Mouse (Mus musculus) ovary, postnatal 14 days (tissue): ENCODE results near the gene Cldnd1.

Experiments
- DNase-seq: peaks from one replicate; pipeline ENCODE4 v3.0.0; 2022; ENCODE audit warnings: low spot score

The Cldnd1 gene

DNA sequence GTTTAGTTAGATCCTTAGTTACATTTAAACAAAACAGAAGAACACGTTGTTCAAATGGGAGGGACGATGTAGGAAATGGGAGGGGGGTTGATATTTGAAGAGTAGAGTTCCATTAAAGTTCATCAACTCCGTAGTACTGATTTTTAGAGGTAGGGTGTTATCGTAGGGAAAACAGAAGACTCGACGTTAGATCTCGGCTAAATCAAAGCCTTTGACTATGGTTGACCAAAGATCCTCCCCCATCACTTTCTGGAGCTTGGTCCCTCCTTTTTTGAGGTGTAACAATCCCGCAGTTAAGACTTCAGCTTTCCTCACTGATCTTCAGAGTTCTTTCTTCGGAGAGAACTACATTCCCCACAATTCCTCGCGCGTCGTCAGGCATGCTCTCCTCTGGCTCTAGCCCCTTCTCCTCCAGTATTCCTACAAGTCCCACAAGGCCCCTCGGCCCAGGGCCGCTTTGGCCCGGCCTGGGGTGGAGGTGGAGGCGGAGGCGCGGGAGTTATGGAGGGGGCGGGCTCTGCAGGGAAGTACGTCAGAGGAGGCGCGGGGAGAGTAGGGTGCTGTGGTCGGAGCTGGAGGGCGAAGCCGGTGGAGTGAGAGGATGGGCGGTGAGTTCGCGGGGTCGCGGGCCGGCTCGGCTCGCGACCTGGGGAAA lies at the start of gene Cldnd1:
Gene Cldnd1, plus strand, starts transcription at position 434 of the 655 bp plus-strand sequence.
- peak; percentile 83 for DNase-seq

- no peak for DNase-seq
These were observed 49.0 kb upstream of the Cldnd1 start for GRCm38 (mm10) chr16:58678660-58679059.

- no peak for DNase-seq
These were observed 45.7 kb upstream of the Cldnd1 start for GRCm38 (mm10) chr16:58682046-58682445.

DNA sequence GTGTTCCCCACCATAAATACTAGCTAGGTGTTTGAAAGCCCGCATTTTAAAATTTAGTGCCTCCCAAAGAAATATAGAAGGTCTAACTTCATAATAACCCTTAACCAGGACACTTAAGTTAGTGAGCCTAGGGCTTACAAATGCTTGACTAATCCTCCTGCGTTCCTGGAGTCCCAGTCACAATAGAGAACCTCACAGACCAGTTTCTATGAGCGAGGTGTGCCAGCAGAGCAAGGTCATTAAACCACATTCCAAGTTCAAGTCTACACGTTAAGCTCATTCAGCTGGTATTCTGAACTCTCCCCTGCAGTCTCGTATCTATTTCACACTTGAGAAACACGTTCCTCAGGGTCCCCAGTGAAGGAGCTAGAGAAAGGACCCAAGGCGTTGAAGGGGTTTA lies 44.8 kb upstream of the Cldnd1 start:
- no peak for DNase-seq

- no peak for DNase-seq
These were observed 43.8 kb upstream of the Cldnd1 start for GRCm38 (mm10) chr16:58683911-58684310.

DNA sequence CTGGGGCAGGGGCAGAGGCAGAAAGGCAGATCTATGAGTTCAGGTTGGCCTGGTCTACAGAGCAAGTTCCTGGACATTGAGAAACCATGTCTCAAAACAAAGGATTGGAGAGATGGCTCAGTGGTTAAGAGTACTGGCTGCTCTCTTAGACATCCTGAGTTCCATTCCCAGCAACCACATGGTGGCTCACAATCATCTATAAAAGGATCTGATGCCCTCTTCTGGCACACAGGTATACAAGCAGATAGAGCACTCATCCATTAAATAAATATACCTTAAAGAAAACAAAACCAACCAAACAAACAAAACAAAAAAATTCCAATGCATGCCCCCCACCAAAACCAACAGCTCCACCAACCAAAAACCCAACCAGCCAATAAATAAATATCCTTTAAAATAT lies 43.2 kb upstream of the Cldnd1 start:
- DNase-seq = no peak

DNA sequence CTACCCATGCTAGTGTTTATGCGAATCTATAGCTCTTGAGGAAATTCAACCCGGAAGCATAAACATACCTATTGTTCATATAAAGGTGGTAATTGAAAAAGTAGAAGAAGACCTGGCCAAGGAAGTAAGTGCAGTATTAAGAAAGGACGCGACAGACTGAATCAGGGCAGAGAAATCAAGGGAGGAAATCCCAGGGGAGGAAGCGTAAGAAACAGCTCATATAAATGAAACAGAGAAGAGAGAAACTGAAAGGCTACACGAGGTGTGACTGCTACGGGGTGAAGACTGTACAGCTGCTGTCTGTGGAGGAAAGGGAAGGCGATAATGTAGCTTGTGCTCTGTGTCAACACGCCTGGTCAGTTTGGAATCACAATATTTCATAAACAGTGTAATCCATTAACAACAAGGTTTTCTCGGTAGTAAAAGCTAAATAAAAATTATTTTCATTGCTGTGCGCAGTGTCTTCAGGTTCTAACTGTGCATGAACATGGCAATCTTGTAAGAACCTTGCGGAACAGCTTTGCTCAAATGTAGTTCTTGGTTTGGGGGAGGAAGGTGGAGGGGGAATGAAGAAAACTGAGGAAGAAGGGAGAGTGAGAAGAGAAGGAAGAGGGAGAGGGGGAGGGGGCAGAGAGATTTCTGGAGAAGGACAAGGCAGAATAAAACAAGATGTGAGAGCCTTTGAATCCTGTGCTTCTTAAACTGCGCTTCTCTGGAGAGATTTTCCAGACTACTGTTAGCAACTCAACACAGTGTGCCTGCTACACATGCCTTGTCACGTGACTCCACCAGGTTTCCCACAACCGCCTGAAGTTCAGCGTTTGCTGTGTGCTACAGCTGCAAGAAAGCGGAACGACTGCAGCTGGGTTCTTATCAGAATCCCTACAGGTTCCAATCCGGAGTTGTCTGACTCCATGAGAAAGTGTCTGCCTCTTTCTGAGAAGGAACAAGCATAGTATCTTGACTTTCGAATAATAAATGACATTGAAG lies 41.9 kb upstream of the Cldnd1 start:
- no peak for DNase-seq

DNA sequence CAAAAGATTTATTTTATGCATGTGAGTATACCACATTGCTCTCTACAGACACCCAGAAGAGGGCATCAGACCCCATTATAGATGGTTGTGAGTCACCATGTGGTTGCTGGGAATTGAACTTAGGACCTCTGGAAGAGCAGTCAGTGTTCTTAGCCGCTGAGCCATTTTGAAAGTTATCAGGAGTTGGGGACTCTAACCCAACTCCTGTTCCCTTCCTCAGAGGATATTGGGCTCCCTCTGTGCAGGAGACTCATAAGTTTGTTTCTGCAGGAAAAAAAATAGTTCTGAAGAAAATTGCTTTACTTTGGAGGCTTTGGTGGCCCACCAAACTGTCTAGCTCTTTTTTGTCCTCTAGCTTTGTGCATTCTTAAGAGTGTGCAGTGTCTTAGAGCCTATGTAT lies 39.2 kb upstream of the Cldnd1 start:
- no peak for DNase-seq

DNA sequence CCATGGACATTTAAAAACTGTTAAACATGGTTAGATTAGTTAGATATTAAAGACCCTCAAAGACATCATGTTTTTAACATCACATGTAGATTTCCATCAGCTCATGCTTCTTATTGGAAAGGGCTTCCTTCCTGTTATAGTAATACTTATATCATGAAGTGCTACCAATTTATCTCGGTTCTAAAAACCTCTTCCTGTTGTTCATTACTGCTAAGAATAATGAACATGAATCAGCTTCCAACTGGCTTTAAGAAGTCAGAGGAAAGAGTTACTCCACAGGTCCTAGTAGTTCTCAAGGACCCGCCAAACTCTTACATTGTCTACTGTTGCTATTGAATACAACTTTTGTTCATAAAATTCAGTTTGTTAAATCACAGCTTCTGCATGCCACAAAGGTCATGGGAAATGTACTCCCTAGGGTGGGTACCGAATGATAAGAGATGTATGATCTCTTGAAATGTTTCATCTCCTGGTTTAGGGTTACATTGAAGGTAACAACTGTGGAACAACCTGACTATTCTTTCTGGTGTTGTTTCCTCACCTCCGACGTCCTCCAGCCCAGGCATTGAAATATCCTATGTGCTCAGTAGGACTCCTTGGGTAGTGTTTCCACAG lies 38.0 kb upstream of the Cldnd1 start:
- no peak for DNase-seq

DNA sequence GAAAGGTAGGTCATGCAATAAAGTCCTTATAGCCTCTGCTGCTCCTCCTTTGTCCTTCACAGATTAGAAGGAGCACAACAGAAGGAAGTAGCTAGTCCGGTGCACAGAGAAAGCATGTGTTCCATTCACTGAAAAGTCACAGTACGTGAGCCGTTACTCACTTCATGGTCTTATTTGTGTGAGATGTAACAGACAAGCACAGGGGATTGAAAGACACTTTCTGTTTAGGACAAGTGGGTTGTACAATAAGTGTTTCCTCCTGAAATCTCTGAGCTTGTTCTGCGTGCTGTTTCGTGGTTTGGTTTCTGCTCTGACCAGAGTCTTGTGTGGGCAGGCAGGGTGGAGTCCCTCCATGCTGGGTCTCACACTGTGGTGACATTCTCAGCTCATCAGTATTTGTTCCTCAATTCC lies 37.4 kb upstream of the Cldnd1 start:
- DNase-seq = no peak

- DNase-seq = no peak
These were observed 33.6 kb upstream of the Cldnd1 start for GRCm38 (mm10) chr16:58694091-58694490.

- DNase-seq = no peak
These were observed 30.9 kb upstream of the Cldnd1 start for GRCm38 (mm10) chr16:58696796-58697195.

DNA sequence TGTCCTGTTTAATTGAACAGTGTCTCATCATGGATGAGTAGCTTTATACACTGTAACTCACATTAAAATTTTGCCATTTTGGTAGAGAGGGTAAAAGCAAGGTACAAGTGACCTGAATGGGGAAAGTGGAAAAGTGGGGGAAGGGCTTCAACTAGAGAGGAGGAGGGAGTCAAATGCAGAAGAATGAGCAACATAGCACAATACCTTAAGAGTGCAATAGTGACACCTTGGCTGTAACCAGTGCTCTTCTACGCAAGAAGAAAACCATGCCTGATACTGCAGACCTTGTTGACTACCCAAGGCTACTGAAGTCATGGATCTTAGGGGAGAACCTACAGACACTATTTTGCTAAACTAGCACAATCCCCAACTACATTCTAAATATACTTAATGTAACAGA lies 30.4 kb upstream of the Cldnd1 start:
- no peak for DNase-seq

DNA sequence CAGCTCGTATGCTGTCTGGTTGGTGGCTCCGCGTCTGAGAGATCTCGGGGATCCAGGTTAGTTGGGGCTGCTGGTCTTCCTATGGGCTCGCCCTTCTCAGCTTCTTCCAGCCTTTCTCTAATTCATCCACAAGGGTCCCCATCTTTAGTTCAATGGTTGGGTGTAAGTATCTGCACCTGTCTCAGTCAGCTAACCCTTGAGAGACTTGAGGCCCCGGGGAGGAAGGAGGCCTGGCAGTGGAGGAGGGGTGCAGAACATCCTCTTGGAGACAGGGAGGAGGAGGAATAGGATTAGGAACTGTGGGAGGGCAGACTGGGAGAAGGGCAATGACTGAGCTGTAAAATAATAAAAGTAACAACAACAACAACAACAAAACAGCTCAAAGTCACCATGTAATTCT lies 27.5 kb upstream of the Cldnd1 start:
- DNase-seq = no peak

DNA sequence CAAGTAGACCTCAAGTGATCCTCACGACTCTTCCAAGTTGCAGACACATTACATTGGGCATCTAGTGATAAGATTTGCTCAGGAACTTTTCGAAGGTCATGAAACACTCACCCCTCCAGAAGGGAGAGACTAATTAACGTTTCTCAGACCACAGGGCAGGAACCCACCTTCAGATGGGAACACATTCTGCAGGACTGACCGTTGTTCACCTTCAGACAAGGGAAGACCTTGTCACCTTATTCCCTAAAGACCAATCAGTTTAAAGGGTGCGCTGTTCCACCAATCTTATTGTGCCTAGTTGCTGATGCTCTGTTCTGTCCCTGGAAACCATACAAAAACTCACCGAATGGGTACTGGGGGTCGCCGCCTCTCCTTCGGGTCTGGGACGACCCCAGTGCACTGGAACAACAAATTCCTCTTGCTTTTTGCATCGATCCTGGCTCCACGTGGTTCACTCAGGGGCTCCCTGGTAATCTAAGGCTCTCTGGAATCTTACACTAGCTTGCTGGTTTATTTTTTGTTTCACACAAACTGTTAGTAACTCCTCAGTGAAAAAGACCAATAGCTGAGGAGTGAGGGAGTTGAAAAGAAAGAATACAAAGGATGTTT lies 26.8 kb upstream of the Cldnd1 start:
- no peak for DNase-seq

DNA sequence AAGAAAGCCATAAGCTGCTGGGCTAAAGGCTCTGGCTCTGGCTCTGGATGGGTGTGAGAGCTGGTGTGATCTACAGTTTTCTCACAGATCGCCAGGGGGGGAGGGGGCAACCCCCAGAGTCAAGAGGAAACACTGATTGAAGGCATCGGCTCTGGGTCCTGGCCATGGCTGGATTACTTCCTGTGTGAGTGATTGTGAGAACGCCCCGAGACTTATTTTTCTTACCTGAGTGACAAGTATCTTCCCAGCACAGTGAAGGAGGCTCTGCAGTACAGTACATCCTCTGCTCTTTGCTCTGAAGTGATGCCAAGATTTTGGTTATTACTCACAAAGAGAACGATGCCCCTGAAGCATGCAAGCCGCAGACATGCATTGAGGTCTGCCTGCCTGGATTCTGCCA lies 25.9 kb upstream of the Cldnd1 start:
- no peak for DNase-seq

- DNase-seq = no peak
These were observed 25.3 kb upstream of the Cldnd1 start for GRCm38 (mm10) chr16:58702329-58702932.

DNA sequence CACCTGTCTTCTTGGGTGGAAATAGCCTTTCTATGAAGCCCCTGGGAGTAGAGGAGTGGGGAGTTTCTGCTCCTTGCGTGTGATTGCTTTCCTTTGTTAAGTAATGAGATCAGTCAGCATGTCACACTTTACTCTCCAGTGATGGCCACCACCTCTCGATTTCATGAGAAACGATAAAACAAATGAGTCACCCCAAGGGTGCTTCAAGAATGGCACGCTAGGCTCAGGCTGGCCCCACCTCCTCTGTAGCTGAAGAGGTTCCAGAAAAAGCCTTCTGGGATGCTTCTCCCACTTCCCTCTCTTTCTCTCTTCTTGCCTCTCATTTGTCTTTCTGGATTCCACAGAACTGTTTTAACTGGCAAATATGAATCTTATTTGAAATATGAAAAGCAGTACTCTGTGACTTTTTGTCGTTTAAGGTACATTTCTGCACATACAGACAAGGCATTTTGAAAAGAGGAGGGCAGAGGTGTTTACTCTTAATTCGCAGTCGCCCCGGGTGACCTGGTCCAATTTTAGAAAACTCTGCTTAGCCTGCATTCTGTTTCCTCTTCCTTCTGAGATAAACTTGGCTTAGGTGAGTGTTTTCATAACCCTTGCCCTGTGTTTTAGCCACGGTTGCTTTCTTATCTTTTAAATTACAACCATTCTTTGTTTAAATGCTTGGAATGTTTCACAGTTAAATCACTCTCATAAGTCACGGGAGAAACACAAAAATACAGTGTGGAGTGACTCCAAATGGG lies 24.2 kb upstream of the Cldnd1 start:
- DNase-seq = no peak

GRCm38 (mm10) chr16:58704999-58705398 lies 22.7 kb upstream of the Cldnd1 start:
- DNase-seq = no peak

- DNase-seq = no peak
These were observed 20.3 kb upstream of the Cldnd1 start for GRCm38 (mm10) chr16:58707276-58707905.
